Mouse (Mus musculus) CD4-positive, CD25-positive, alpha-beta regulatory T cell, adult 9 weeks (primary cell): ENCODE data around the gene Gm15056. TPM values are rescaled to one million over a fixed set of nuclear protein-coding genes. Genes with fewer than 3 reads are reported as not detected.

Experiments used
- polyA plus RNA-seq: library from polyadenylated mRNA; unstranded; fragments of 100-300 nt; shearing (Covaris generic); gene quantifications from one replicate; pipeline ENCODE4 v1.2.1, GENCODE M21; 2017

Gene Gm15056
- polyA plus RNA-seq = not detected

DNA sequence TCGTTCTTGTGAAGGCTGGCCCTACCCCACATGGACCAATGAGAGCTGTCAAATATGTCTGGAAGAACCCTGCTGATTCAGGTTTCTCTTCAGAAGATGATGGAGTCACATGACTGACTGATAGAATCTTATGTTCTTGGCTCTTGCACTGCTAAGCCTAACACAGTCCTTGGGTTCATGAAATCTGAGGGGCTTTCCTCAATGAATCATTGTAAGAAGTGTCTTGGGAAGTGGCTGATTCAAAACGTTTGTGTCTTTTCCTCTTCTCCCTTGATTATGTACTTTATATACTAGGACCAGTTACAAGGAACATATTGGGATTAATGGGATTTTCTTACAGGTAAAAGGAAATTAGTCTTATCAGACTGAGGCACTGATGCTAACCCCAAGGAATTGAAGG lies at the start of gene Gm15056:
TSS of gene Gm15056 (minus strand) at position 101 of the 400 bp plus-strand sequence.

DNA sequence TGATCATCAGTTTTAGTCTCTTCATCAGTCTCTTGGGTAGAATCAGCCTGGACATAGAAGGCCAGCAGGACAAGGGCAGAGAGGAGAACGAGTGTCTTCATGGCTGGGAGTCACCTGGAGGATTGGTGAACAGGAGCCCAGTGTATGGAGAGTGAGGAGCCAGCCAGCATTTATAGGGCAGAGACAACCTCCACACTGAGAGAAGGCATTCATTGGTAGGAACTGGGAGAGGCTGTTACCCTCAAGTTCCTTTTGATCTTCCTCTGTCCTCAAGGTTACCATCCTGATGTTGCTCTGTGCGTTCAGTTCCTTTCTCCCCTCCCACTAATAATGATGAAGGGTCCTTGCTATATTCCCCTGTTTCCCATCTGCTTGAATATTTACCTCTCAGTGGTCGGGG lies 42.2 kb upstream of the Gm15056 start, which contains the start of gene AY761185:
TSS of gene AY761185 (minus strand) at position 101 of the 400 bp plus-strand sequence.

DNA sequence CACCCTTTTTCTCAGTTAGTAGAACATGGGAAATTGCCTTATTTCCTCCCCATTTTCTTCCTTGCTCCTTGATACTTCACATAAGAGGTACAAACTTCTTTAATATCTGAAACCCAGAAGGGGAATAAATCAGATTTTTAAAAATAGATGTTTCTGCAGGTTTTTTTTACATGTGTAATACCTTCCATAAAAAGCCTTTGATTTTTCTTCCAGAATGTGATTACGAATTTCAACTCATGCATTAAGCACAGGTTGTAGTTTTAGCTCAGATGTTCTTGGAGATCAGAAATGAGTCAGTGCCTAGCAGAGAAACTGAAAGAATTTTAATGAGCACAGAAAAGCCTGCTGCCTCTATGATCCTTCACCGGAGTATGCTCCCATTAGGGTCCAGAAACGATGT lies 19.5 kb upstream of the Gm15056 start, which contains the start of gene Gm6040:
TSS of gene Gm6040 (minus strand) at position 101 of the 400 bp plus-strand sequence.

DNA sequence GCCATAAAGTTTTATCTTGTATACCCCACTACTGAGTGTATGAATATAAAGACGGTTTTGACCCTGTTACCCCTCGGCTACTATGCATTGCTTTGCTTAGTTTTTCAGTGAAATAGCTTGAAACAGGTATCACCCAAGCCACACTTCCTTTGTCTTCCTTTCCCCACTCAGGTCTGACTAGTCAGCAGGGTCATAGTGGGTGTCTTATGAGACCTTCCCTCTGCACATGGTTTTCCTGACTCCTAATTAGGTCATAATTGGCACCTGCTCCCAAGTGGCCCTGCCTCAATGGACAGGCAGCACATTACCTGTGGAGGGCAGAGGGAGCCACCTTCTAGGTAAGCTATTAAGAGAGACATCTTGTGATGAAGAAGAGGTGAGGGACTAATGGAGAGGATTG lies 10.1 kb downstream of the Gm15056 start, which contains the start of gene Defb33:
TSS of gene Defb33 (plus strand) at position 301 of the 400 bp plus-strand sequence.

Other genes starting within 250 kb of the Gm15056 start
- gene Defb33, start 10.0 kb downstream of the Gm15056 start, polyA plus RNA-seq = not detected
- gene Gm6040, start 19.4 kb upstream of the Gm15056 start, polyA plus RNA-seq = not detected
- gene AY761185, start 42.1 kb upstream of the Gm15056 start, polyA plus RNA-seq = not detected
- gene Defa21, start 122.9 kb upstream of the Gm15056 start, polyA plus RNA-seq = not detected
- gene Defa23, start 152.4 kb upstream of the Gm15056 start, polyA plus RNA-seq = not detected
- gene Defa35, start 162.4 kb upstream of the Gm15056 start, polyA plus RNA-seq = not detected
- not detected for gene Defa25, start 181.8 kb upstream of the Gm15056 start, polyA plus RNA-seq
- gene Gm14851, start 193.4 kb upstream of the Gm15056 start, polyA plus RNA-seq = not detected
- not detected for gene Defa30, start 232.0 kb upstream of the Gm15056 start, polyA plus RNA-seq